Mouse (Mus musculus) CD8-positive naive resting alpha-beta T cell, adult 2 months (primary cell): ENCODE results near the gene Cpa2.

Experiments
- DNase-seq, 2 experiments: peaks; one replicate each; pipeline ENCODE4 v3.0.0; 2022; ENCODE audit warnings: low read depth in 2 of 2, low spot score in 2 of 2

Gene Cpa2

GRCm38 (mm10) chr6:30547656-30548306 is 6.4 kb downstream of the Cpa2 start:
- no peak for DNase-seq

- DNase-seq = no peak
These were observed 7.9 kb downstream of the Cpa2 start for GRCm38 (mm10) chr6:30549231-30549761.

DNA sequence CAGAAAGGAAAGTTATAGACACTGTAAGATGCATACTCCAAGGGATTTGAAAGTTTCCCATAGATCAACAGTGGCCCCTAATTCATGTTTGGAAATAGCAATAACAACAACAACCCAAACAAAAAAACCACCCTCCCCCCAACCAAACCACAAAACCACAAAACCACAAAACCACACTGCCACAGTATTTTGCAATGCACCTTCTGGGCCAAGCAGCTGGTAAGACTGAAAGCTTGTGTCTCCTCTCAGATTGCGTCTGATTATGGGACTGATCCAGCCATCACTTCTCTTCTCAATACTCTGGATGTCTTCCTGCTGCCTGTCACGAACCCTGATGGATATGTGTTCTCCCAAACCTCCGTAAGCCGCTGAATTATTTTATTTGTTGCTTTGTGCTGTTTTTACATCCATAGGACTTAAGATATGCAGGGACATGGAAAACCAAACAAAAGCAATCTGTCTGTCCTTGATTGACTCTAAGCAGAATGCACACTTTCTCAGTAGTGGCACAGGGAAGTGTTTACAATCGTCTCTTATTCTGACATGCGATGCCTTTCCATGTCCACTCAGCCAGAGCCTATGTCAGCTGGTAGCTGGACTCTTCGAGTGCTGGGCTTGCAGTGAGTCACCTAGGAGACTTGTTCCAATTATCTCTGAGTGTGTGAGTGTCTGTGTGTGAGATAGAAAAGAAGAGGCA is 9.3 kb downstream of the Cpa2 start:
- no peak for DNase-seq

DNA sequence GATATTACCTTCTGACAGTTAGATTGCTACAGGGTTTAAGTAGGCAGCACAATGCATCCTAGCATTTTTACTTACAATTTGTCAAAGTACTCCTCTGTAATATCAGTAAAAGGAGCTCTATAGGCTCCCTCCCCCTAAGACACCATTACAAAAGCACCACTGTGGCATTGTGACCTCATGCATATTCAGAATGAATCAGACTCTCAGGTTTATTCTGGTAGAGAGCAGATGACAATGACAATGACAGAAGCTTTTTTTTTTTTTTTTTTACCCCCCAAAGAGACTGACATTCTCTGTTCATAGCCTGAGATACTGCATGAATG is 9.8 kb downstream of the Cpa2 start:
- no peak for DNase-seq

GRCm38 (mm10) chr6:30551644-30552580 is 10.5 kb downstream of the Cpa2 start:
- no peak for DNase-seq

- no peak for DNase-seq
These were observed 11.2 kb downstream of the Cpa2 start for GRCm38 (mm10) chr6:30552628-30553027.

- no peak for DNase-seq
These were observed 12.1 kb downstream of the Cpa2 start for GRCm38 (mm10) chr6:30553381-30554010.

DNA sequence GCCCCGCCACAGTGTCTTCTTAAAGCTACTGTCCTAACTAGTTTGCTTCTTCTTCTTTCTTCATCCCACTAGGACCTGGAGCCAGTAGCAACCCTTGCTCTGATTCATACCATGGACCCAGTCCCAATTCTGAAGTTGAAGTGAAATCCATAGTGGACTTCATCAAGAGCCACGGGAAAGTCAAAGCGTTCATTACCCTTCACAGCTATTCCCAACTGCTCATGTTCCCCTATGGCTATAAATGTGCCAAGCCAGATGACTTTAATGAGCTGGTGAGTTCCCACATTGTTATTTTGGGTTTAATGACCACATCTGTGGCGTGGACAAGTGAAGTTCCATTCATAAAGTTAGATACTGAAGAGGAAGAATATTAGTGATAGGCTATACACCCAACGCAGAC is 12.7 kb downstream of the Cpa2 start:
- no peak for DNase-seq

DNA sequence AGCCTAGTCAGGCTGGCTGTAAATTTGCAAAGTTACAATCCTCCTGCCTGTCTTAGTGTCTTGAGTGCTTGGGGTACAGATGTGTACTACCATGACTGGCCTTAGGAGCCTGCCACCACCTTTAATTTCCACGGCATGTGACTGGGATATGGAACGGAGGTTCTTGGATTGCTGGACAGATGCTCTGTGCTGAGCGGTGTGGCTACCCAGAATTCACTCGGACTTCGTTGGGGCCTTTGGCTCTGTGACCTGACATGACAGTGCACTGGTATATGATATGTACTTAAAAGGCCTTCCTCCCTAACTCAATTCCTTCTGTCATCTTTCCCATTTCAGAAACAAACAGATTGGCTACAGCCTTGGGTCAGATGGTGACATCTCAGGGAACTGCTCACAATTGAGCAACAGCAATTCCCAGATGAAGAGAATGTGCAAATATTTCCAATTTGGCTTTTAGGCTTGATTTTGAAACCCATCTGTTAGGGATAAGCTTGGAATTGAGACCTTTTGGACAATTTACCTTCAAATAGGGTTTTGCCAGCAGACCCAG is 13.3 kb downstream of the Cpa2 start:
- DNase-seq = no peak

DNA sequence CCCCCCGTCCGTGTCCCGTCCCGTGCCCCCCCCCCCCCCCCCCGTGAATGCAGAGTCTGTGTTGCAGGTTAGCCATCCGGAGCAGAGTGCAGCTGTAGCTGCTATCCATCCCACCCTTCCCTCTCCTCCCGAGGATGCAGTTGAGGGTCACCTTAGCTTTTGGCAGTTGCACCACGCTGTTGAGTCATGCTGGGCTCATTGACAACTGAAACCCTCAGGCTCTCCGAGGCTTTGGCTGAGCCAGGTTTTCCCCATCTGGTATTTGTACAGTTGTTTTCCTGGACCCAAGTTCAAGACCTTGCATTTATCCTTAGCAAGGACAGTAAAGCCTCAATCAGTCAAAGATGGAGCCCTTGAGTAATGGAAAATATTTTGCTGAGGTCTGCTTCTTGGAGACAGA is 14.7 kb downstream of the Cpa2 start:
- DNase-seq = no peak

DNA sequence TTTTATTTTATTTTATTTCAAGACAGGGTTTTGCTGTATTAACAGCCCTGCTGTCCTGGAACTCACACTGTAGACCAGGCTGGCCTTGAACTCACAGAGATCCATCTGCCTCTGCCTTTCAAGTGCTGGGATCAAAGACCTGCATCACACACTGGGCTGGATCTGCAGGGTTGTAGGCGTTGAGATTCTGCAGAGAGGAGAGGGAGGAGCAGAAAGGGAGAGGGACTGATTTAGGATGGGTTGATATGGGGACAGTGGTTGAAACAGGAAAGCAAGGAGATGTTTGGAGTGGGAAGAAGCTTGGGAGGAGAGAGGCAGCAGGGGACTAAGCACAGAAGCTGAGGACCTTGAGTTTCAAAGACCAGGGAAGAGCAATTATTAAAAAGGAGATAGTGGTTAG is 18.3 kb downstream of the Cpa2 start:
- no peak for DNase-seq

- no peak for DNase-seq
These were observed 20.8 kb downstream of the Cpa2 start for GRCm38 (mm10) chr6:30562132-30562531.

GRCm38 (mm10) chr6:30563575-30563974 is 22.2 kb downstream of the Cpa2 start:
- DNase-seq = no peak

DNA sequence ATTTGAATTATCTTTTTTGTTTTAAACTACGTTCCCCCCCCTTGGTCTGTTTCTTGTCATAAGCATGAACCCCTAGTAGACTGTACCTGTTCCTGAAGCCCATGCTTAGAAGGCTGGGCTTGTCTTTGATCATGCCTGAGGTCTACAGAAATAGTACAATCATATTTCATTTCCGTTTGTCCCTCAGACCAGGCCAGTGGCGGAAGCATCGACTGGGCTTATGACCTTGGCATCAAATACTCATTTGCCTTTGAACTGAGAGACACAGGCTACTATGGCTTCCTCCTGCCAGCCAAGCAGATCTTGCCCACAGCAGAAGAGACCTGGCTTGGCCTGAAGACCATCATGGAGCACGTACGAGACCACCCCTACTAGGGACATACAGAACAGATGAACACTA is 22.7 kb downstream of the Cpa2 start:
- no peak for DNase-seq

DNA sequence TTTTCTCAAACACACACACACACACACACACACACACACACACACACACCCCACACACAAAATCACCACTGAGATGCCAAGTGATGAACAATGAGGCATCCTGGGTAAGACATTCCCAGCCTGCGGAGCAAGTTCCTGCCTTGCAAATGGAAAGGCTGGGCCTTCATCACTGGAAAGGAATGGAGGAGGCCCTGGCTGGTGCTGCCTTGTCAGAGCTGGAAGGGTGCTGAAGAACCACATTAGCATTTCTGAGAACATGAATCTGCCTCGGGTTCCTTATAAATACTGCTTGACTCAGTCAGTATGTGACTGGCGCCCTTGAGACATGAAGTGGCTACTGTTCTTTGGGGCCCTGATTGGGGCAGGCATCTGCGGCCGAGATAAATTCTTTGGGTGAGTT is 26.7 kb downstream of the Cpa2 start, which contains the start of gene Cpa4:
Gene Cpa4, plus strand, starts transcription at position 301 of the 400 bp plus-strand sequence.
- no peak for DNase-seq

- DNase-seq = no peak
These were observed 27.9 kb downstream of the Cpa2 start for GRCm38 (mm10) chr6:30569331-30569730.

DNA sequence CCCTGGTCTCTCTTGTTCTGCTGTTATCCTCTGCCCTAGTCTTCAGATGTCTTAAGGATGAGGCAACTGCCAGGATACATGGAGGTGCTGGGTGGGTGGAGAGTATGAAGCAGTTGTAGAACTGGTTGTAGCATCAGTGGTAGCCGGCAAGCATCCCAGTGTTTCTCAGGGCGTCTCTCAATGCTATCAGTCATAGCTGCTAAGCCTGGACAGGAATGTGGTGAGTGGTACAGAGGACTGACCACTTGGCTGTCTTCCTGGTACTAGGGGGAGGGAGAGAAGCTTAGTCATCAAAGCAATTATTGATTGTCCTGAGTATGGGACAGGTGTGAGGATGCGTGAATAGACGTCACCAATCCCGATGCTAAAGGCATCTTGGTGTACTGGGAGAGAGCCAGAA is 28.6 kb downstream of the Cpa2 start:
- no peak for DNase-seq

DNA sequence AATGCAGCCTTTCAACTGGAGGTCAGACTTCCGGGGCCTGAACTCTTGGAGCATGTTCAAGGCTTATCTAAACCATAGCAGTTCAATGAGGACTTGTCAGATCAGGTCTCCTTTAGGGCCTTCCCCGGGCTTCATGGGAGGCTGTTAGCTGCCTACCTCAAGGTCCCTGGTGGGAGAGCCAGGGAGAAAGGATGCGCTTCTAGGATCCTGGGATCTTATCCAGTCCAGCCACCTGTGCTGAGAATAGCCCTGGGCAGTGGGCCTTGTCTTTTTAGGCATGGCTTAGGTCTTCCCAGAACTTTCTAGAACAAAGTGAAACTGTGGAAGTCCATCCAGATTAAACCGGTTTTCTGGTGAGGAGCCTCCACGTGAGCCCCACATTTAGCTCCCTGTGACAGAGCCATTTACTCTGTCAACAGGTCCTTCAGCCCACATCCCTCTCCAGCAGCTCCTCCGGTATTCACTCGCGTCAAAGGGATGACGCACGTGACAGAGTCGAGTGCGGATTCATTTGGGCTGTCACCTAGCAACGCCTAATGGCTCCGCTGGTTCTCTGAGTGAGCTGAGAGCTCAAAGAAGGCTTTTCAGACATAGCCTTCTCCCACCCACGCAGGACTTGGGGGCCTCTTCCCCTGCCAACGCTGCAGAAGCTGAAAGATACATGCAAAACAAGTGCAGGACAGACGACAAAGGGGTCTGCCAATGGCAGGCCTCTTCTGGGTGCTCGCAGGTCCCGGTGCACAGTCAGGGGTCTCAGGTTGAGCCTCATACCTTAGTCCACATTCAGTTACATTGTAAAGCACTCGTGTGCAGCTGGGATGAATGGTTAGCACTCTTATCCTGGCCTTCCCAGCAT is 31.3 kb downstream of the Cpa2 start:
- no peak for DNase-seq

- DNase-seq = no peak
These were observed 32.0 kb downstream of the Cpa2 start for GRCm38 (mm10) chr6:30573380-30573779.

- no peak for DNase-seq
These were observed 33.6 kb downstream of the Cpa2 start for GRCm38 (mm10) chr6:30574945-30575344.
